Mouse (Mus musculus) liver, adult 2 months (tissue): ENCODE data around the gene Mapk8ip2.

ENCODE experiments used
- CTCF ChIP-seq: fragments of 200-500 bp; IDR thresholded peaks from 2 replicates; pipeline ENCODE4 v1.5.1; 2011; ENCODE audit warnings: low read depth, low read length, control low read depth
- POLR2A ChIP-seq: fragments of 200-500 bp; IDR thresholded peaks from 2 replicates; pipeline ENCODE4 v1.6.1; 2011; ENCODE audit warnings: low read length, control low read depth; ENCODE audit not compliant: insufficient read depth; ENCODE audit errors: extremely low read depth

DNA sequence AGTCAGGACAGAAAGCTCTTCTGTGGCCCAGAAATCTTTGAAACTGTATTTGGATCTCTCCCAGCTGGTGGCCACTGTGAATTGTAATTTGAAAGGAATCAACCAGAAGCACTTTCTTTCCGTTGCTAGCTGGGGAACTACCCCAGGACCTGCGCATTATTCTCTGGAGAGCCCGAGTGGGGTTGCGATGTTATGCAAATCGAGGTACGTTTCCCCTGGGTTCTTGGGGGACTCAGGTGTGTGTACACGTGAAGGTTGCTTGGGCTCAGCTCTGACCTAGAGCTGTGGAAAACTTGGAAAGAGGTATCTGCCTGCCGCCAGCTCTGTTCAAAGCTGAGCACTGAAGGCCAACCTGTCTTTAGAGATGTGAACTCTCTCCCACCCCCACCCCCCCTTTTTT is 24.1 kb downstream of the Mapk8ip2 start:
- no peak for TF ChIP-seq CTCF
- no peak for TF ChIP-seq POLR2A
